Mouse (Mus musculus) adrenal gland (tissue): ENCODE measurements around the gene Fbxw21.
"Not testable (repeated sequence)": the region's sequence is repeated elsewhere in the genome, so short reads cannot be mapped to it uniquely, and the experiment has no call there.

Source experiments
- intact Hi-C: fragments of 180-260 bp; cut with DNase I; formaldehyde crosslinking; loops from one replicate; pipeline ENCODE4 v1.15.1; 2025
- long read RNA-seq, 2 experiments: library from polyadenylated mRNA; unstranded; transcript quantifications; one replicate each; pipeline ENCODE4 v2.0.0; 2020; ENCODE audit warnings: borderline replicate concordance in 1 of 2; ENCODE audit not compliant: insufficient replicate concordance in 1 of 2

The Fbxw21 gene
- long read RNA-seq, experiment 1 = 0 reads
- long read RNA-seq, experiment 2 = 0 reads

GRCm38 (mm10) chr9:109161941-109162340, at the start of gene Fbxw21:
Gene Fbxw21, minus strand, starts transcription at chr9:109162041.
- intact Hi-C loops = no loop called here

GRCm38 (mm10) chr9:109201347-109201746, 39.5 kb upstream of the Fbxw21 start:
- intact Hi-C loops = not testable (repeated sequence)

GRCm38 (mm10) chr9:109200349-109200748, 38.5 kb upstream of the Fbxw21 start:
- intact Hi-C loops = no loop called here

GRCm38 (mm10) chr9:109199353-109199752, 37.5 kb upstream of the Fbxw21 start:
- intact Hi-C loops = no loop called here

- intact Hi-C loops = not testable (repeated sequence)
These were observed 34.0 kb upstream of the Fbxw21 start, which contains the start of gene Fbxw13 for GRCm38 (mm10) chr9:109195875-109196274. Gene Fbxw13, minus strand, starts transcription at chr9:109195975.

- intact Hi-C loops = no loop called here
These were observed 15.4 kb upstream of the Fbxw21 start for GRCm38 (mm10) chr9:109177208-109177607.

GRCm38 (mm10) chr9:109176301-109176700, 14.5 kb upstream of the Fbxw21 start:
- intact Hi-C loops = no loop called here

GRCm38 (mm10) chr9:109167316-109167715, 5.5 kb upstream of the Fbxw21 start:
- intact Hi-C loops = no loop called here

- intact Hi-C loops = not testable (repeated sequence)
These were observed 21.4 kb downstream of the Fbxw21 start for GRCm38 (mm10) chr9:109140414-109140813.

GRCm38 (mm10) chr9:109130076-109130475, 31.8 kb downstream of the Fbxw21 start:
- intact Hi-C loops = loop anchor here (10.0 kb wide), 1 partner anchor 475 kb away; no protein-coding TSS in a partner anchor

GRCm38 (mm10) chr9:109128211-109128610, 33.6 kb downstream of the Fbxw21 start:
- intact Hi-C loops = no loop called here

GRCm38 (mm10) chr9:109127076-109127475, 34.8 kb downstream of the Fbxw21 start:
- intact Hi-C loops = no loop called here

GRCm38 (mm10) chr9:109125481-109125880, 36.4 kb downstream of the Fbxw21 start:
- intact Hi-C loops = no loop called here

GRCm38 (mm10) chr9:109125043-109125442, 36.8 kb downstream of the Fbxw21 start:
- intact Hi-C loops = no loop called here

GRCm38 (mm10) chr9:109124164-109124563, 37.7 kb downstream of the Fbxw21 start:
- intact Hi-C loops = loop anchor here (5.0 kb wide), 1 partner anchor 122 kb away; no protein-coding TSS in a partner anchor

- intact Hi-C loops = loop anchor here (5.0 kb wide), 1 partner anchor 121 kb away; no protein-coding TSS in a partner anchor
These were observed 38.6 kb downstream of the Fbxw21 start for GRCm38 (mm10) chr9:109123266-109123665.

- intact Hi-C loops = loop anchor here (5.0 kb wide), 1 partner anchor 120 kb away; no protein-coding TSS in a partner anchor
These were observed 39.2 kb downstream of the Fbxw21 start for GRCm38 (mm10) chr9:109122553-109123085.

- intact Hi-C loops = loop anchor here (2.0 to 5.0 kb wide), 2 partner anchors 32 to 119 kb away; no protein-coding TSS in a partner anchor
These were observed 40.9 kb downstream of the Fbxw21 start for GRCm38 (mm10) chr9:109120956-109121355.

- intact Hi-C loops = no loop called here
These were observed 42.3 kb downstream of the Fbxw21 start for GRCm38 (mm10) chr9:109119571-109119970.

GRCm38 (mm10) chr9:109118106-109118505, 43.7 kb downstream of the Fbxw21 start:
- intact Hi-C loops = no loop called here

GRCm38 (mm10) chr9:109116205-109116604, 45.6 kb downstream of the Fbxw21 start:
- intact Hi-C loops = no loop called here

GRCm38 (mm10) chr9:109114871-109115270, 47.0 kb downstream of the Fbxw21 start:
- intact Hi-C loops = no loop called here

GRCm38 (mm10) chr9:109114276-109114675, 47.6 kb downstream of the Fbxw21 start:
- intact Hi-C loops = no loop called here
